Mouse (Mus musculus): ENCODE measurements at regions not wholly inside any gene's neighbourhood (a gene's known extent, or its start where the extent isn't known, plus 50 kb on each side); places are given as distances from the start of the nearest gene placed in this dataset.

GRCm38 (mm10) chr4:54563075-54563474, 381.8 kb upstream of the Zfp462 start:
- no peaks in the 10 kb centered on the region for H3K4me1 ChIP-seq
- H3K36me3 ChIP-seq (replicated peaks): no peaks in the 10 kb centered on the region
- H3K27me3 ChIP-seq (replicated peaks; ENCODE audit: low read depth, poor library complexity, severe bottlenecking): no peaks in the 10 kb centered on the region
- H3K9me3 ChIP-seq: no peaks in the 10 kb centered on the region
- WGBS: 85% methylated on average over 1 of the region's 1 CpGs
- no peak overlapping the region for H3K27ac ChIP-seq (replicated peaks)
- DNase-seq (ENCODE audit: low spot score): no peak
- no peak overlapping the region for H3K4me3 ChIP-seq

DNA sequence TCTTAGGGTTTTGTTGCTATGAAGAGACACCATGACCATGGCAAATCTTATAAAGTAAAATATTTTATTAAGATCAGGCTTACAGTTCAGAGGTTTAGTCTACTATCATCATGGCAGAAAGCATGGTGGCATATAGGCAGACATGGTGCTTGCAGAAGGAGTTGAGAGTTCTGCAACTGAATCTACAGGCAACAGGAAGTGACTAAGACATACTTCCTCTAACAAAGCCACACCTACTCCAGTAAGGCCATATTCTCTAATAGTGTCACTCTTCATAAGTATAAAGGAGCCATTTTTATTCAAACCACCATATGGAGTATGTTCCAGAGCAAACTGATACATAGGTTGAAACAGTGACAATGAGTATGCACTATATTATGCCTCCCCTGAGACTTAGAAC, 371.7 kb upstream of the Zfp462 start:
- H3K4me3 ChIP-seq: no peak overlapping the region
- H3K9me3 ChIP-seq: no peaks in the 10 kb centered on the region
- no peaks in the 10 kb centered on the region for H3K4me1 ChIP-seq
- no peaks in the 10 kb centered on the region for H3K27me3 ChIP-seq (replicated peaks; ENCODE audit: low read depth, poor library complexity, severe bottlenecking)
- DNase-seq (ENCODE audit: low spot score): no peak
- no peaks in the 10 kb centered on the region for H3K36me3 ChIP-seq (replicated peaks)
- H3K27ac ChIP-seq (replicated peaks): no peak overlapping the region

- H3K4me1 ChIP-seq: no peaks in the 10 kb centered on the region
- DNase-seq (ENCODE audit: low spot score): no peak
- no peaks in the 10 kb centered on the region for H3K9me3 ChIP-seq
- 83% methylated on average over 6 of the region's 6 CpGs for WGBS
- H3K36me3 ChIP-seq (replicated peaks): no peaks in the 10 kb centered on the region
- no peaks in the 10 kb centered on the region for H3K27me3 ChIP-seq (replicated peaks; ENCODE audit: low read depth, poor library complexity, severe bottlenecking)
- peak overlapping the region; percentile 24; the same call in 1 of the 2 replicates for H3K27ac ChIP-seq (replicated peaks)
- no peak overlapping the region for H3K4me3 ChIP-seq
Observed at GRCm38 (mm10) chr4:54587197-54587596, 357.7 kb upstream of the Zfp462 start.

DNA sequence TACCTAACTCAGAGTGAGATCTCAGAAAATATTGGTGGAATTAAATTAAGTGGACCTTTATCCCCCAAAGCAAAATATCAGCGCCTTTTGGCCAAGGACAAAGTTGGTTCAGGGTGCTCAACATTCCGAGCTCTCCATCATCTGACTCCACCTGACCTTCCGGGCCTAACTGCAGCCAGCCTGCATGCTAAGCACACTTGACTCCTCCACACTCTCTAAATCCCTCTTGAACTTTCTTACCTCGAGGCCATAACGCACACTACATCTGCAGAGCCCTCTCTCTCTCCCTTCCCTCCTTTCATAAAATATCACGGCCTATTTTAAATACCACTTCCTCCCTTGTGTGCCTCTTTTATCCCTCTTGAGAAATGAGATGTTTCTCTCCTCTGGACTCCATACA, 356.1 kb upstream of the Zfp462 start:
- DNase-seq (ENCODE audit: low spot score): no peak
- Histone ChIP-seq H3K4me1 (no peaks in the 10 kb centered on the region), H3K27me3 (replicated peaks; ENCODE audit: low read depth, poor library complexity, severe bottlenecking) (no peaks in the 10 kb centered on the region), H3K36me3 (replicated peaks) (no peaks in the 10 kb centered on the region), H3K27ac (replicated peaks) (no peak overlapping the region), H3K4me3 (no peak overlapping the region), H3K9me3 (no peaks in the 10 kb centered on the region)
- 75% methylated on average over 6 of the region's 6 CpGs for WGBS

DNA sequence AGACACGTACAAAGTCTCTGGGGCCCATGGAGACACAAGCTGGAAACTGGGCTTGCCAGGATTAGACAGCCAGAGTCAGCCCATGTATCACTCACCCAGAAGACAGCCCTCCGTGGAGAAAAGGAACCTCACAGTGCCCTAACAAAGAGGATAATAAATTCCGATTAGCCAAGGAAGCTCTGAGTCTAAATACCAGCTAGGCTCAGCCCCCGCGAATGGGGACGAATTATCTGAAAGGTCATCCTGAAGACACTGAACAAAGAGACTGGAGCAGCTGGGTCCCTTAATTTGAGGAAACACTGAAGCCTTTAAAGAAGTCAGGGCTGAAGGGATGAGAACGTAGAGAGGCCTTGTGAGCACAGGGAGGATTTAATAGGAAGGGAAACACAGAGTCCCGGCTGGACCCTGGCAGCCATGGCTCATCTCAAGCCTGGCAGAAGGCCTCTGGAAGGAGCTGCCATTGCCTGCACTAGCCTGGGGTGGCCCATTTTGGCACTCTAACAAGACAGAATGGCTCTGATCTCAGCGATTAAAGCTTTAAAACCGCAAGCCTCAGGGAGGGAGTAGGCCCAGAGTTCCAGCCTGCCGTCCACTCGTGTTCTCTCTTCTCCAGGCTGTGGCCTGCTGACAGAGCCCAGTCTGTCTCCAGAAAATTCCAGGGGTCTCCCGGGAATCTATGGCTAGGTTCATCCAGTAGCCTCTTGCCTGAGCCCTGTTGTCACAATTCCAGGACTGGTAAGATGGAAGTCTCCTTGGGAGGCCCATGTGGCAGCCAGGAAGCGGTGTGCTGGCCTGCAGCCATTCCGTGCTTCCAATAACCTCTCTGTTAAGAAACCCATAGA, 343.0 kb upstream of the Zfp462 start:
- DNase-seq (ENCODE audit: low spot score): peak; percentile 22
- H3K27ac ChIP-seq (replicated peaks): peak overlapping the region; percentile 62

GRCm38 (mm10) chr4:54602513-54603205, 342.2 kb upstream of the Zfp462 start:
- 89% methylated on average over 6 of the region's 6 CpGs for WGBS
- Histone ChIP-seq H3K4me3 (no peak overlapping the region), H3K27me3 (replicated peaks; ENCODE audit: low read depth, poor library complexity, severe bottlenecking) (no peaks in the 10 kb centered on the region), H3K4me1 (peaks cover 11% of the 10 kb centered on the region), H3K9me3 (no peaks in the 10 kb centered on the region), H3K36me3 (replicated peaks) (no peaks in the 10 kb centered on the region), H3K27ac (replicated peaks) (peak overlapping the region; percentile 62)
- DNase-seq (ENCODE audit: low spot score): no peak

More for the DNA sequence above, 343.0 kb upstream of the Zfp462 start:
- Histone ChIP-seq H3K4me1 (peaks cover 11% of the 10 kb centered on the region), H3K9me3 (no peaks in the 10 kb centered on the region), H3K36me3 (replicated peaks) (no peaks in the 10 kb centered on the region), H3K4me3 (no peak overlapping the region), H3K27me3 (replicated peaks; ENCODE audit: low read depth, poor library complexity, severe bottlenecking) (no peaks in the 10 kb centered on the region)
- 53% methylated on average over 15 of the region's 15 CpGs for WGBS

GRCm38 (mm10) chr4:54610101-54610500, 334.7 kb upstream of the Zfp462 start:
- no peak for DNase-seq (ENCODE audit: low spot score)
- no peaks in the 10 kb centered on the region for H3K27me3 ChIP-seq (replicated peaks; ENCODE audit: low read depth, poor library complexity, severe bottlenecking)
- no peak overlapping the region for H3K4me3 ChIP-seq
- H3K4me1 ChIP-seq: peaks cover 20% of the 10 kb centered on the region
- no peaks in the 10 kb centered on the region for H3K36me3 ChIP-seq (replicated peaks)
- H3K9me3 ChIP-seq: no peaks in the 10 kb centered on the region
- no peak overlapping the region for H3K27ac ChIP-seq (replicated peaks)
- 67% methylated on average over 5 of the region's 5 CpGs for WGBS

DNA sequence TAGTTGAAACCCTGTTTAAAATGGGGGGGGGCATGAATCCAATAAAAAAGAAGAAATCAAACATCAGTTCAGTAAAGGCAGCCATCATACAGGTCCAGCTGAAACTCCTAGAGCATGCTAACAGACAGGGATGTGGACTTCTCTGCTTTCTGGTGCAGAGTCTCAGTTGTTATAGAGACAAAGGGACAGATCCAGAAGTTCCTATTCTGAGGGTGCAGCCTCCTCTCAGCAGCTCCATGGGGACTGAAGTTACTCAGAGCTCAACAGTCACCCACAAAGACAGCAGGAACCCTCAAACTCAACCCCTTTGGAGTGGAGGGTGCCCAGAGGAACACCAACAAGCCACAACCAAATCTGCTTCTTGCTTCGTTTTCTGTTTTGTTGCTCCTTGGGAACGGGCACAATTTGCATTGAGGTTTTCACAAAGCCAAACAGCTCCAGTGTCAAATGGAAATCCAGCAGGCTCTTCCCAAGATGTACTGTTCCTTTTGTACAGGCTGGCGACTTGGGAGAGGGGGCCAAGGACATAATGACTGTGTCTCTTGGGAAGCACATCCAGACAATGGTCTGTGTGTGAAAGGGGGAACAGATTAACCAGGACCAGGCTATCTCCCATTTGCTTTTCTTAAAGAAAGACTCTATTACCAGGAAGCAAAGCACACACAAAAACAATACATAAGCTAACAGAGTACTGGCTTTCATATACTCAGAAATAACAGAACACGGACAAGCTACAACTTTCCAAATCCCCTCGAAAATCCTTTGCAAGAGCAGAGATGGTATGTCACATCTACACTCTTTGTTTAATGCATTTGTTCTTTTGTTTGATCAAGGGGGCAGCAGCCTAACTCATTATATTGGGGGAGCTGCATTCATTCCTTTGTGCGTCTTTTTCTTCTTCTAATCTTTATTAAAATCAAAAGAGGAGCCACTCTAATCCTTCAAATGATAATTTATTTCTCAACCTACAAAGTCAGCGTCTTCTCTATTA, 332.6 kb upstream of the Zfp462 start:
- peaks cover 26% of the 10 kb centered on the region for H3K4me1 ChIP-seq
- no peaks in the 10 kb centered on the region for H3K9me3 ChIP-seq
- H3K4me3 ChIP-seq: no peak overlapping the region
- H3K36me3 ChIP-seq (replicated peaks): no peaks in the 10 kb centered on the region
- no peaks in the 10 kb centered on the region for H3K27me3 ChIP-seq (replicated peaks; ENCODE audit: low read depth, poor library complexity, severe bottlenecking)
- no peak for DNase-seq (ENCODE audit: low spot score)
- H3K27ac ChIP-seq (replicated peaks): peak overlapping the region; percentile 76
- 44% methylated on average over 7 of the region's 7 CpGs for WGBS

- no peaks in the 10 kb centered on the region for H3K27me3 ChIP-seq (replicated peaks; ENCODE audit: low read depth, poor library complexity, severe bottlenecking)
- 46% methylated on average over 3 of the region's 3 CpGs for WGBS
- no peak overlapping the region for H3K4me3 ChIP-seq
- no peaks in the 10 kb centered on the region for H3K36me3 ChIP-seq (replicated peaks)
- peaks cover 26% of the 10 kb centered on the region for H3K4me1 ChIP-seq
- H3K9me3 ChIP-seq: no peaks in the 10 kb centered on the region
- peak overlapping the region; percentile 76; the same call in 1 of the 2 replicates for H3K27ac ChIP-seq (replicated peaks)
- DNase-seq (ENCODE audit: low spot score): no peak
Observed at GRCm38 (mm10) chr4:54613076-54613475, 331.8 kb upstream of the Zfp462 start.

GRCm38 (mm10) chr4:54613611-54614010, 331.2 kb upstream of the Zfp462 start:
- Histone ChIP-seq H3K36me3 (replicated peaks) (no peaks in the 10 kb centered on the region), H3K27ac (replicated peaks) (peak overlapping the region; percentile 69), H3K4me1 (peaks cover 26% of the 10 kb centered on the region), H3K9me3 (no peaks in the 10 kb centered on the region), H3K4me3 (no peak overlapping the region), H3K27me3 (replicated peaks; ENCODE audit: low read depth, poor library complexity, severe bottlenecking) (no peaks in the 10 kb centered on the region)
- DNase-seq (ENCODE audit: low spot score): no peak
- 50% methylated on average over 2 of the region's 2 CpGs for WGBS

GRCm38 (mm10) chr4:54615886-54616285, 329.0 kb upstream of the Zfp462 start:
- Histone ChIP-seq H3K9me3 (no peaks in the 10 kb centered on the region), H3K27me3 (replicated peaks; ENCODE audit: low read depth, poor library complexity, severe bottlenecking) (no peaks in the 10 kb centered on the region), H3K36me3 (replicated peaks) (no peaks in the 10 kb centered on the region), H3K4me3 (no peak overlapping the region), H3K4me1 (peaks cover 26% of the 10 kb centered on the region), H3K27ac (replicated peaks) (peak overlapping the region; percentile 35; the same call in 1 of the 2 replicates)
- WGBS: 35% methylated on average over 1 of the region's 1 CpGs
- DNase-seq (ENCODE audit: low spot score): peak; percentile 15
